Comparison of ENCODE assay signal across 9 mouse cellular contexts in the genomic region with DNA sequence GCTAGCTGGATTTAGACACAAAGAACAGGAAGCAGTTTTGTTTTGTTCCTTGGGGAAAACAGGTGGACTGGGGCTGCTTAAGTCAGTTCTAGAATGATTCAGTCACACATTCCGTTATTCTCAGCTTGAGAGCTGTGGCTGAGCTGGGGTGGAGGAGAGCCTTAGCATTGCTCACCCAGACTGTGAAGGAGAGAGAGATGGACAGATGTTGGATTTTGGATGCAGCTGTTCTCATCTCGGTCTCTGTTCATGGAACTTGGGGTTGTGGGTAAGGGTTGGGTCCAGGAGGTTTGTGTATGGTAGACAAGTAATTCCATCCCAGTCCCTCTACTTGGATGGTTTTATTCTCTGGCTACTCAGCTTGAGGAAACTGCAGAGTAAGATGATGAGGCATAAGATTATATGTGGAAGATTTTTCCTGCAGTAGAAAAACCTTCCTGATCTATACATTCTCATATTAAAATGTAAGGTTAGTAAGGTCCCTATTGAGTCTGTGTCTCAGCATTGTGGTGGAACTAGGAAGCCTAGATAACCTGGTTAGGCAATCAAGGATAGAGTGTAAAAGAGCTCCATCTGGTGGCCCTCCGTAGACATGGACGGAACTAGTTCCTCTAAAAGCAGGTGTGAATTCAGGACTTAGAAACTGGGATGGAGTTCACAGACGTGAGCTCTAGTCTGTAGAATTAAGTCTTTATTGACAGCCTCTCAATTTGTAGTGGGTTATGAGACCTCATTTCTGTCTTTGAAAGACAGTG. TPM values are rescaled to one million over a fixed set of nuclear protein-coding genes. Genes with fewer than 3 reads are reported as not detected.
DNase-seq lines count a peak whose midpoint lies in the region; ATAC-seq and TF ChIP-seq lines count a peak whose summit lies in the region.
"Had no signal": no experiment of that assay in that cellular context is flagged by ENCODE, and none has a peak within 500 bp of the region (broad histone marks: within the 10 kb centered on the region; RNA-seq: fewer than 3 reads in every experiment).

No protein-coding gene starts in this region.

- peak; percentile 79 for TF ChIP-seq CTCF in layer of hippocampus, adult 2 months (conservative IDR thresholded peaks at IDR 0.05)

- DNase-seq in cerebellum, adult 8-10 months: no peak
- no peak for DNase-seq in layer of hippocampus, adult 2 months (ENCODE audit: low spot score in 2 of 2)
- DNase-seq in layer of hippocampus, adult 18-20 months (ENCODE audit: low spot score in 2 of 2): no peak
- no peak for DNase-seq in right cerebral cortex, postnatal 25 days
- DNase-seq in urinary bladder, postnatal 4 days (ENCODE audit: low spot score in 2 of 2): no peak

- peak; percentile 74 for ATAC-seq in cerebellum, adult (ENCODE audit: insufficient number of reproducible peaks, low FRiP score, low TSS enrichment)
- peak; percentile 96 for ATAC-seq in common myeloid progenitor, adult 5-6 weeks (replicated peaks; ENCODE audit: low read depth, poor library complexity, severe bottlenecking)
- peak; percentile 94 for ATAC-seq in megakaryocyte progenitor cell, adult 5-6 weeks (replicated peaks; ENCODE audit: poor library complexity)

- no peak overlapping the region for H3K4me3 ChIP-seq in layer of hippocampus, adult 2 months
- H3K4me3 ChIP-seq: lung, embryonic 15.5 days had no signal

- no peak overlapping the region for H3K27ac ChIP-seq in layer of hippocampus, adult 2 months
- H3K27ac ChIP-seq: lung, embryonic 15.5 days had no signal

RNA-seq across cellular contexts. Expression of a gene that starts 7.0 kb away (rescaled TPM):
- total RNA-seq in layer of hippocampus, adult 2 months (2021): 1 to 10 TPM; 5.1 to 6.1 TPM
- 1 to 10 TPM; 3.0 to 4.8 TPM for total RNA-seq in layer of hippocampus, adult 18-20 months (2021)
- total RNA-seq in common myeloid progenitor, adult 5-6 weeks (2017): 90.0 and 91.7 TPM in 2 replicates
- total RNA-seq in megakaryocyte progenitor cell, adult 5-6 weeks (2015): 55.1 and 55.4 TPM in 2 replicates
- total RNA-seq in megakaryocyte progenitor cell, adult 5-6 weeks (2017): 58.5 and 71.7 TPM in 2 replicates

RNA-seq across cellular contexts. Expression of a gene that starts 12.5 kb away (rescaled TPM):
- 100 to 1,000 TPM; 110 to 112 TPM for total RNA-seq in layer of hippocampus, adult 2 months (2021)
- 100 to 1,000 TPM; 117 to 119 TPM for total RNA-seq in layer of hippocampus, adult 18-20 months (2021)
- 255 and 262 TPM in 2 replicates for total RNA-seq in common myeloid progenitor, adult 5-6 weeks (2017)
- total RNA-seq in megakaryocyte progenitor cell, adult 5-6 weeks (2015): 191 and 204 TPM in 2 replicates
- total RNA-seq in megakaryocyte progenitor cell, adult 5-6 weeks (2017): 168 and 172 TPM in 2 replicates

Comparison
In these comparisons a context has a peak if more than half of its experiments do, and no peak if none do; other contexts are left out.
1. RNA of a gene that starts 7.0 kb away (total RNA-seq): 90.0 to 91.7 TPM in common myeloid progenitor, adult 5-6 weeks and 55.1 to 71.7 TPM in megakaryocyte progenitor cell, adult 5-6 weeks; 5.1 to 6.1 TPM in layer of hippocampus, adult 2 months and 3.0 to 4.8 TPM in layer of hippocampus, adult 18-20 months; every median in the first group is over 4 times any median in the second.
2. Peak in every context shown above with its lines, with median percentiles within 50 percentile points of each other: ATAC-seq.